Mouse (Mus musculus) layer of hippocampus, postnatal 25 days (tissue): Measurements from ENCODE around the gene Clybl. TPM values are rescaled to one million over a fixed set of nuclear protein-coding genes. Genes with fewer than 3 reads are reported as not detected.

Source experiments
- DNase-seq, 2 experiments: peaks; one replicate each; pipeline ENCODE4 v3.0.0; 2022; ENCODE audit warnings: mixed read lengths in 2 of 2, low spot score in 1 of 2; ENCODE audit errors: extremely low spot score in 1 of 2
- total RNA-seq, 2 experiments: library from RNA; stranded (reverse); gene quantifications; 2 replicates each; pipeline ENCODE4 v1.2.3; 2021

Clybl gene
- total RNA-seq, 2 experiments from 2014 or later, result 24.5 to 28.2 TPM

DNA sequence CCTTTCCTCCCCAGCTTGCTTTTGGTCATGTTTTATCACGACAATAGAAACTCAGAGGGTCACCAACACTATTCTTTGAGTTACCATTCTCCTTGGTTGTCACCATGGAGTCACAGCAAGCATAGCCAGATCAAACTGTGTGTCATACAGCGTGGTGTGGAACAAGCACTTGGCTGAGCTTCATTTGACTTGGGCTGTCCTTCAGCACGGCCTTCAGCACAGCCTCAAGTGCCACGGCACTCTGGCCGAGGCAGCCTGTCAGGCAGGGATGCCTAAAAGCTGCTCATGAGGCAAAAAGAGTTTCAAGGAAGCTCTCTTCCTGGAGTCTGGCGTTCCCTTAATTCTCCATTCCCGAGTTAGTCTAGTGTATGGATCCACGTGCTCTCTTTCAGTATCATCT lies 169.3 kb downstream of the Clybl start:
- no peak for DNase-seq

GRCm38 (mm10) chr14:122357316-122357715 lies 175.8 kb downstream of the Clybl start:
- DNase-seq, result no peak

DNA sequence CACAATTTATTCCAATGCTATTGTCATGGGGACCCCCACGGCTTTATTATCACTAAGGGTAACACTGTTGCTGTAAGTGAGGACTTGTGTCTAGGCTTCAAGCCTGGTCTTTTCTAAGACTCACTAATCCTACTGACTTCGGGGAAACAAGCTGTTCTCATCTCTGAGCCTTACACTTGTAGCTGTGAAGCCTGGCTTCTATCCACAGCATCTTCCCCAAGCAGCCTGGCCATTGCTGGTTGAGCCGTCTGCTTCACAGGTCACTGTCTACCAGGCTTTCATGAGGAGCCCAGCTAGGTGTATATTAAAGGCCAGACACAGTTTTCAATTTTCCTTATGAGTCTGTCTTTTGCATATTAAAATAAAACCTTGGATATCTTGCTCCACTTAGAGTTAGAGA lies 177.1 kb downstream of the Clybl start:
- no peak for DNase-seq

- DNase-seq, result no peak
Measured at GRCm38 (mm10) chr14:122359136-122359905, 177.8 kb downstream of the Clybl start.

DNA sequence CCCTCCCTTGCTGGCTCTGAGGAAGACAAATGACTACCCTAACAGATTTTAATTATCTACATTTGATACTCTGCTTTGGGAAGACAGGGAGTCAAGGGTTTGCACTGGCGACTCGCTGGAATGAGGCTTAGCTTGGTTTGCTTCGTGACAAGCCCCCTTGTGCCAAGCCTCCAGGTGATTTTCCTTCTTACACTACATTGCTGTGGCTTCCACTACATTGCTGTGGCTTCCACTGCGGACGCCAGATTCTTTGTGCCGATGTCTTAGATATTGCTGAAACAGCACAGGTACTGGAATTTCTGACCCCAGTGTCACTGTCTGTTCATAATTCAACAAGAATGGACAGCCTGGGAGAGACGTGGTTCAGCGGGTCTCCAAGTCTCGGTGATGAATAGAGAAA lies 180.3 kb downstream of the Clybl start:
- DNase-seq, result no peak

GRCm38 (mm10) chr14:122363156-122363555 lies 181.7 kb downstream of the Clybl start:
- no peak for DNase-seq

GRCm38 (mm10) chr14:122364026-122364425 lies 182.5 kb downstream of the Clybl start:
- DNase-seq, result no peak

DNA sequence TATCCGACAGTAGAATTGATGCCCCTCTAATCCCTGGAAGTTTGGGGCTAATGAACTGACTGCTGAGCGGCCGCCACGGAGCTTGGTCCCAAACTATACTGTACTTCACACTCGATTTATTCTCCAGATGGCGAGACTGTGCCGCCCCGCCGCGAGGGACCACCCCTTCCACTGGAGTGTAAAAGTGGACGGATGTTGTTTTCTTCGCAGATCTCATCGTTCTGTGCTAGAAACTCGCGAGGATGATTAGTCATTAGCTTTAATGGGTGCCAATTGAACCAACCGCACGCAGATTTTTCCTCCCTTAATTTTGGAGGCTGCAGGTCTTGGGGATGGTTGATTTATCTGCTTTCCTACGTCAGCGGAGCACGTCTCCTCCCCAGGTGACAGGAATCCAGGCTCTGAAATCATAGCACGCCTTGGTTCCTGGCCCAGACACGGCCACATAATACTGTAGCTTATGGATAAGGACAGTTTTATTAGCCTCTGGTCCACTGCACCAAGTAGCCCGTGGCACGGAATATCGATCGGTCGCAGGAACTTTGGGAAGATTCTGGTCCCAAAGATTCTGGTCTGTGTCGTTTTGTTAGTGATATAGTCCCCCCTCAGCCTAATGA lies 185.9 kb downstream of the Clybl start:
- no peak for DNase-seq

DNA sequence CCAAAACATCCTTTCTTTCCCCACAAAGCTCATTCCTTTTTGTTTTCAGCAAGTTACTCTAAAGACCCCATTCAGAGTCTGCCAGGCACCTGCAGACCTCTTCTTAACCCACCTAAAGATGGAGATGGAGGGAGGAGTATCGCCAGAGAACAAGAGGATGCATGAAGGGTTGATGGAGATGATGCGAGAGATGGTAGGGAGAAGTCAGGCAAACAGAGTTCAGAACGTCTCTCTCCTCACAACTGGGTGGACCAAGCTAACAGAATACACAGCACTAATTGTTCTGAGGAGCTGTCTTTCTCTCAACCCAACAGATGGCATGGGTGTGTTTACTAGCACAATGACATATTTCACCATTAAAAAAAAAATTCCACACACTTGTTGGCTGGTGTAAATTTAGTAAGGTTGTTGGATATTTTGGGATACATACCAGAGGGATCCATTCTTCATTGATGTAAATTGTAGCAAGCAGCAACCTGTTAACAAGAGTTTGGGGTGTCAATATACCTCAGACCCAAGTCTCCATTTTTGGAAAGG lies 186.4 kb downstream of the Clybl start:
- no peak for DNase-seq

DNA sequence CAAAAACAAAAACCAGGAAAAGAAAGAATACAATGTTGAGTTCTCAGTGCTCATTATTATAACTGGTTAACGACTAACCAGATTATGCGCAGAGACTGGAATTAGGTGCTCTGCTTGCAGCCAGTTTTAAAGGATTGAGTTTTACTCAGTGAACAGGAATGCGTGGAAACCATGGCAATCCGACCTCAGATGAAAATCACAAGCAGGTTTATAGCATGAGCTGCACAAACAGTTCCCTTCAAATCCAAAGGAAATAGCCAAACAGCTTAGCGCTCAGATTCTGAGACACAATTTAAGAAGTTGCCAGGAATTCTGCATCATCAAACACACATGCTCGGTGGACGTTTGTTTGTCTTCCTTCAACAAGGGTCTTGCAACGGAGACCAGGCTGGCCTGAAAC lies 187.0 kb downstream of the Clybl start:
- no peak for DNase-seq

- no peak for DNase-seq
Measured at GRCm38 (mm10) chr14:122371979-122372378, 190.5 kb downstream of the Clybl start.

GRCm38 (mm10) chr14:122373458-122373857 lies 192.0 kb downstream of the Clybl start:
- DNase-seq, result no peak

DNA sequence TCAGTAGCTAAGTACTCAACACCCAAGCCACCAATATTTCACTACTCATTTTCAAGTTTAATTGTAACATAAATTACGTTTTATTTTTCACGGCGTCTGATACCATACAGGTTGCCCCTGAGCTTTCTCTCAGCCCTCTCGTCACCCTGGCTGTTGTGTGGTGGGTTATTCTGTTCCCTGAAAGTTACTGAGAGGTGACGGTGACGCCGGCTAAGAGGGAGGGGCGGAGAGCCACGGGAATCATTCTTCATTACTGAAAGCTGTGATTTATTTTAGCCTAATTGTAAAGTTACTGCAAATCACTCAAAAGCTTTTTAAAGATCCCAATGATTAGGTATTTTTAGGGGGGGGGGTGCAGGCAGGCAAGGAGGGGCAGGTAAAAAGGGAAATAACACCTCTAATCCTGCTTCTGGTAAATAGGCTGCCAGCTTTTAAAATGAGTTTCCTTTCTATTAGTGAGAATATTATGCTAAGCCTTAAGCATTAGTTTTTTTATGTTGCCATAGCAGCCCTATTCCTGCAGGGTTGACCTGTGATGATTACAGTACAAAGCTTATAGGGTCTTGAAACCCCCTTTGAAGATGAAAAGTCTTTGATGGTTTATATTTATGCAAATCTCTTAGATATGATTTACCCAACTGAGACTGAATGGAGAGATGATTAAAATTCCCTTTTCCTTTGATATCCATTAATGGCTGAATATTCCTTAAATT lies 192.9 kb downstream of the Clybl start:
- DNase-seq, result no peak

- DNase-seq, result no peak
Measured at GRCm38 (mm10) chr14:122375070-122375811, 193.7 kb downstream of the Clybl start.

DNA sequence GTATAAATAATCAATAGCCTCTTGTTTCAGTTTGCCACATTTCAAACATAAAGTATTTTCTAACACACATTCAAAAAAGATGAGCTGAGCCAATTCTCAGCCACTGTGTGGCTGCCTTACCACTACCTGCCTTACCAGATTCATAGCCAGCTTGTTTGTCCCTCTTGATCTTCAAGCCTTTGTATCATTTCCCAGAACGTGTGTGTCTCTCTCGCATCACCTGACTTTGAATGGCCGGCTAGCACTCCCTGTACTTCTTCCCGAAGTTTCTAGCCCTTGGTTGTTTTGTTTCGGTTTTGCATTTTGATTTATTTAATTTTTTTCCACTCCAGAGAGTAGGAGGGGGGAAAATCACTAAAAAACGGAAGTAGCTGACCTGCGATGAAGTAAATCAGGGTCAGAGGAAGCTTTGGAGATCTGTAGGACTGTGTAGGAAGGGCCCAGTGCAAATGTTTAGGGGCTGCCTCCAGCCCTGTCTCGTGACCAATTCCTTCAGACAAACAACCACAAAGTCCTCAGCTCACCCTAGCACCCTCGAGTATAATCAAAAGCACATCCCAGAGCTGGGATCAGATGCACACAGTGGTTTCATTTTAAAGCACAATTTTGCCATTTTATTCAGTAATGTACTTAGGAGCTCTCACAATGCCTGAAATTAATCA lies 195.1 kb downstream of the Clybl start:
- no peak for DNase-seq

DNA sequence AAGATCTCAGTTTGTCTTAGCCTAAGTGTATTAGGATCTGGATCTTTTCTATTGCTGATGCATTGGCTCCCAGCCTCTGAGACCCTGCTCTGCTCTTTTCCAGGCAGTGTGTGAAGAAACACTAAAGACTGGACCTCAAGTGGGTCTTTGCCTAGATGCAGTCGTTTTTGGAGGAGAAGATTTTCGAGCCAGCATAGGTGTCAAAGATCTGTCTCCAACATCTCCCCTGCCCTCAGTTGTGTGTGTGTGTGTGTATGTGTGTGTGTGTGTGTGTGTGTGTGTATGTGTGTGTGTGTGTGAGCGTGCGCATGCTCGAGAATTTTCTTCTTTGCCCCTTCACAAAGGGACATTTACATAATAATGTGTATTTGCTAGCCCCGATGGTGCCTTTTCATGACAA lies 196.2 kb downstream of the Clybl start:
- DNase-seq, result no peak

DNA sequence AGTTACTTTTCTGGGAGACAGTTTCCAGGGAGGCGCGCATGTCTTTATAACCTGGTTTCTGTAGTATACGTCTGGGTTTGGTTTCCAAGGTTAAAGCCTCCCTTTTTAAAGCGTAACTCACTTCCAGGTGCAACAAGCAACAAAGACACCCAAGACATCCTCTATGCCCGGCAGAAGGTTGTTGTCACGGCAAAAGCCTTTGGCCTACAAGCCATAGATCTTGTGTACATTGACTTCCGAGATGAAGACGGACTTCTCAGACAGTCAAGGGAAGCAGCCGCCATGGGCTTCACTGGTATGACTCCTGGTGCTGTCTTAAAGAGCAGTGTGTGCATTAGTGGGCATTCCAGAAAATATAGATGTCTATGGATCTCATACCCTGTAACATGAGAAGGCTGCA lies 197.6 kb downstream of the Clybl start:
- DNase-seq, result no peak

GRCm38 (mm10) chr14:122379996-122380395 lies 198.5 kb downstream of the Clybl start:
- DNase-seq, result no peak

- no peak for DNase-seq
Measured at GRCm38 (mm10) chr14:122380896-122381845, 199.7 kb downstream of the Clybl start.
